10 mouse cellular contexts compared by ENCODE assay signal in genomic region chr1:179107211-179107610, GRCm38 (mm10).
DNase-seq lines count a peak whose midpoint lies in the region; ATAC-seq and TF ChIP-seq lines count a peak whose summit lies in the region.
"Had no signal": no experiment of that assay in that cellular context is flagged by ENCODE, and none has a peak within 500 bp of the region (broad histone marks: within the 10 kb centered on the region; RNA-seq: fewer than 3 reads in every experiment).

No protein-coding gene starts in this region.

- no peak for ATAC-seq in hindbrain, embryonic 11.5 days (ENCODE audit: low FRiP score)
- ATAC-seq in hindbrain, embryonic 16.5 days: no peak; the same call in 1 of the 2 replicates

- no peak for TF ChIP-seq POLR2A in brain, embryonic 14.5 days (IDR thresholded peaks at IDR 0.05; ENCODE audit: borderline replicate concordance, extremely low read depth, insufficient read depth, insufficient read length, poor library complexity, severe bottlenecking)

- 60% methylated on average over 7 of the region's 7 CpGs for WGBS in hindbrain, embryonic 11.5 days
- WGBS in hindbrain, embryonic 16.5 days: 43% methylated on average over 7 of the region's 7 CpGs
- 53% methylated on average over 7 of the region's 7 CpGs for WGBS in limb, embryonic 10.5 days

- H3K4me1 ChIP-seq in hindbrain, embryonic 11.5 days (replicated peaks; ENCODE audit: control insufficient read depth, insufficient read depth, low read length): peaks cover 2% of the 10 kb centered on the region; the same call in 1 of the 2 replicates
- H3K4me1 ChIP-seq in hindbrain, embryonic 16.5 days (ENCODE audit: control insufficient read depth, insufficient read depth, low read depth, low read length): peaks cover 12% of the 10 kb centered on the region
- H3K4me1 ChIP-seq in limb, embryonic 10.5 days: peaks cover 47% of the 10 kb centered on the region

- no peak for TF ChIP-seq CTCF in brain, embryonic 14.5 days (IDR thresholded peaks at IDR 0.05; ENCODE audit: borderline replicate concordance, extremely low read depth, insufficient read depth, insufficient read length)

- no peak overlapping the region for H3K27ac ChIP-seq in hindbrain, embryonic 11.5 days (ENCODE audit: low read depth, low read length)
- no peak overlapping the region for H3K27ac ChIP-seq in hindbrain, embryonic 16.5 days (ENCODE audit: low read depth, low read length)
- H3K27ac ChIP-seq in limb, embryonic 10.5 days: peak overlapping the region; percentile 81
- H3K27ac ChIP-seq: kidney, postnatal 0 days had no signal

- H3K9me3 ChIP-seq in hindbrain, embryonic 11.5 days (ENCODE audit: control insufficient read depth, low read length): no peaks in the 10 kb centered on the region
- H3K9me3 ChIP-seq in hindbrain, embryonic 16.5 days (ENCODE audit: control insufficient read depth, low read length): no peaks in the 10 kb centered on the region
- H3K9me3 ChIP-seq in limb, embryonic 10.5 days (replicated peaks): no peaks in the 10 kb centered on the region

- peak; percentile 8 for DNase-seq in adrenal gland, adult 2 months
- DNase-seq in adrenal gland, adult (ENCODE audit: inconsistent age in 2 of 2, low spot score in 1 of 2): no peak
- peak; percentile 17 for DNase-seq in hindbrain, embryonic 11.5 days (ENCODE audit: low spot score)
- peak; percentile 82 for DNase-seq in brain, embryonic 14.5 days (ENCODE audit: low read depth)
- no peak for DNase-seq in limb, embryonic 10.5 days (ENCODE audit: low spot score)
- DNase-seq in ovary, postnatal 10 days (ENCODE audit: low spot score): no peak
- no peak for DNase-seq in spleen, adult 12 weeks (ENCODE audit: low spot score)

- H3K4me2 ChIP-seq in hindbrain, embryonic 11.5 days (replicated peaks; ENCODE audit: low read depth, low read length): no peak overlapping the region
- H3K4me2 ChIP-seq in hindbrain, embryonic 16.5 days (ENCODE audit: low read length): no peak overlapping the region

- no peak overlapping the region for H3K4me3 ChIP-seq in hindbrain, embryonic 11.5 days (ENCODE audit: low read depth, low read length)
- H3K4me3 ChIP-seq in hindbrain, embryonic 16.5 days (ENCODE audit: low read length): no peak overlapping the region
- no peak overlapping the region for H3K4me3 ChIP-seq in limb, embryonic 10.5 days
- H3K4me3 ChIP-seq: myocyte had no signal

- H3K36me3 ChIP-seq in hindbrain, embryonic 11.5 days (ENCODE audit: control insufficient read depth, insufficient read depth, low read length): no peaks in the 10 kb centered on the region
- H3K36me3 ChIP-seq in hindbrain, embryonic 16.5 days (ENCODE audit: control insufficient read depth, insufficient read depth, low read length): no peaks in the 10 kb centered on the region
- H3K36me3 ChIP-seq in limb, embryonic 10.5 days: no peaks in the 10 kb centered on the region

- H3K9ac ChIP-seq in hindbrain, embryonic 11.5 days (ENCODE audit: low read depth, low read length): no peak overlapping the region
- H3K9ac ChIP-seq in hindbrain, embryonic 16.5 days (ENCODE audit: low read depth, low read length): no peak overlapping the region

- H3K27me3 ChIP-seq in hindbrain, embryonic 11.5 days (ENCODE audit: control insufficient read depth, insufficient read depth, low read length): no peaks in the 10 kb centered on the region
- no peaks in the 10 kb centered on the region for H3K27me3 ChIP-seq in hindbrain, embryonic 16.5 days (replicated peaks; ENCODE audit: control insufficient read depth, insufficient read depth, low read length)
- no peaks in the 10 kb centered on the region for H3K27me3 ChIP-seq in limb, embryonic 10.5 days (ENCODE audit: low read depth, poor library complexity, severe bottlenecking)

Comparison
In these comparisons a context has a peak if more than half of its experiments do, and no peak if none do; other contexts are left out.
1. DNase-seq: peak in adrenal gland, adult 2 months (single experiment), hindbrain, embryonic 11.5 days (single experiment) and brain, embryonic 14.5 days (single experiment); none in adrenal gland, adult (0 of 2), limb, embryonic 10.5 days (single experiment), ovary, postnatal 10 days (single experiment) and spleen, adult 12 weeks (single experiment).